Mouse (Mus musculus) lung, postnatal 0 days (tissue): ENCODE results near the gene Pum1. TPM values are rescaled to one million over a fixed set of nuclear protein-coding genes. Genes with fewer than 3 reads are reported as not detected.

Experiments used
- ATAC-seq: fragments of 200-750 bp; cut with Nextera tagmentation; 2 replicates; pipeline ENCODE4 v1.8.0; 2017; ENCODE audit warnings: moderate library complexity
- DNase-seq: peaks from one replicate; pipeline ENCODE4 v3.0.0-alpha.2; 2016; ENCODE audit warnings: low spot score
- H3K27ac ChIP-seq: fragments of 300-500 bp; sonication (generic); 2 replicates; pipeline ENCODE4 v1.5.1; 2014; ENCODE audit warnings: antibody characterized with exemption, mild to moderate bottlenecking, low read length, mixed read lengths
- H3K27me3 ChIP-seq: fragments of 300-500 bp; sonication (generic); replicated peaks from 2 replicates; pipeline ENCODE4 v1.6.1; 2014; ENCODE audit warnings: low read length, mixed read lengths; ENCODE audit not compliant: insufficient read depth
- H3K36me3 ChIP-seq: fragments of 300-500 bp; sonication (generic); 2 replicates; pipeline ENCODE4 v1.6.1; 2014; ENCODE audit warnings: low read length, mixed read lengths; ENCODE audit not compliant: insufficient read depth
- H3K4me1 ChIP-seq: fragments of 300-500 bp; sonication (generic); 2 replicates; pipeline ENCODE4 v1.6.1; 2014; ENCODE audit warnings: antibody characterized with exemption, low read depth, low read length, mixed read lengths; ENCODE audit not compliant: insufficient read depth
- H3K4me2 ChIP-seq: fragments of 300-500 bp; sonication (generic); replicated peaks from 2 replicates; pipeline ENCODE4 v1.6.1; 2014; ENCODE audit warnings: low read depth, mild to moderate bottlenecking, low read length, moderate library complexity, mixed read lengths
- H3K4me3 ChIP-seq: fragments of 300-500 bp; sonication (generic); 2 replicates; pipeline ENCODE4 v1.5.1; 2014; ENCODE audit warnings: low read depth, low read length
- H3K9ac ChIP-seq: fragments of 300-500 bp; sonication (generic); replicated peaks from 2 replicates; pipeline ENCODE4 v1.6.1; 2014; ENCODE audit warnings: low read depth, mild to moderate bottlenecking
- H3K9me3 ChIP-seq: fragments of 300-500 bp; sonication (generic); 2 replicates; pipeline ENCODE4 v1.6.1; 2016; ENCODE audit warnings: low read length, mixed read lengths
- CTCF ChIP-seq: IDR thresholded peaks from 2 replicates; pipeline ENCODE4 v1.5.1; 2016; ENCODE audit warnings: antibody characterized with exemption, mild to moderate bottlenecking
- EP300 ChIP-seq: IDR thresholded peaks from 2 replicates; pipeline ENCODE4 v1.6.1; 2016; ENCODE audit warnings: antibody characterized with exemption, mild to moderate bottlenecking, control low read depth
- WGBS: fragments of 180-500 bp; shearing (Covaris S2); extraction: QIAGEN DNeasy Blood & Tissue Kit; methylation state at CpG from one replicate; pipeline ENCODE4 v1.1.7; 2014; 5-methylcytosine and 5-hydroxymethylcytosine counted together
- polyA plus RNA-seq: library from polyadenylated mRNA; unstranded; fragments of >200 nt; fragmentation: Nextera tagmentation; extraction: Ambion mirVana; gene quantifications from 2 replicates; pipeline ENCODE4 v1.2.1, GENCODE M21; 2015

Pum1 gene
- polyA plus RNA-seq, 1 experiment from 2014 or later: 37.8 TPM

GRCm38 (mm10) chr4:130792376-130793179 lies 129.5 kb downstream of the Pum1 start, which contains the start of gene Sdc3:
Gene Sdc3 (plus strand): TSS chr4:130792537.
- Histone ChIP-seq H3K4me2 (peak within 1 kb of the TSS; percentile 97), H3K27ac (no peak within 1 kb of the TSS), H3K9ac (peak within 1 kb of the TSS; percentile 62), H3K36me3 (no peaks in the 10 kb centered on the region), H3K4me3 (peak within 1 kb of the TSS; percentile 69), H3K4me1 (peaks cover 10% of the 10 kb centered on the region; the same call in 1 of the 2 replicates), H3K9me3 (no peaks in the 10 kb centered on the region), H3K27me3 (0 out of 2 replicates have a peak, but pooled peaks cover 5% of the 10 kb centered on the region)
- peak; percentile 70 for ATAC-seq
- peak; percentile 55 for DNase-seq
- TF ChIP-seq CTCF: no peak
- 5% methylated on average over 40 of the region's 99 CpGs for WGBS

- H3K4me1 ChIP-seq: peaks cover 12% of the 10 kb centered on the region; the same call in 1 of the 2 replicates
- no peaks in the 10 kb centered on the region for H3K9me3 ChIP-seq
- no peak for ATAC-seq
- no peak for TF ChIP-seq EP300
- no peak for TF ChIP-seq CTCF
- no peak for DNase-seq
- 0 out of 2 replicates have a peak, but pooled peaks cover 5% of the 10 kb centered on the region for H3K27me3 ChIP-seq
- no peaks in the 10 kb centered on the region for H3K36me3 ChIP-seq
- peak overlapping the region; percentile 97 for H3K4me2 ChIP-seq
- H3K27ac ChIP-seq: no peak overlapping the region
- 28% methylated on average over 7 of the region's 7 CpGs for WGBS
- peak overlapping the region; percentile 69 for H3K4me3 ChIP-seq
- no peak overlapping the region for H3K9ac ChIP-seq
Measured at GRCm38 (mm10) chr4:130793180-130793501, 130.0 kb downstream of the Pum1 start.

- Histone ChIP-seq H3K9ac (no peak overlapping the region), H3K4me3 (no peak overlapping the region), H3K27ac (no peak overlapping the region), H3K36me3 (no peaks in the 10 kb centered on the region), H3K4me1 (peaks cover 15% of the 10 kb centered on the region; the same call in 1 of the 2 replicates), H3K4me2 (0 out of 2 replicates have a peak overlapping the region, but pooled peaks have one; percentile 3), H3K27me3 (0 out of 2 replicates have a peak, but pooled peaks cover 5% of the 10 kb centered on the region), H3K9me3 (no peaks in the 10 kb centered on the region)
- 35% methylated on average over 4 of the region's 4 CpGs for WGBS
- no peak for ATAC-seq
- no peak for DNase-seq
- TF ChIP-seq CTCF: no peak
- TF ChIP-seq EP300: no peak
Measured at GRCm38 (mm10) chr4:130794771-130795170, 131.7 kb downstream of the Pum1 start.

- H3K4me1 ChIP-seq: peaks cover 15% of the 10 kb centered on the region; the same call in 1 of the 2 replicates
- TF ChIP-seq CTCF: no peak
- TF ChIP-seq EP300: no peak
- no peaks in the 10 kb centered on the region for H3K36me3 ChIP-seq
- 0 out of 2 replicates have a peak, but pooled peaks cover 5% of the 10 kb centered on the region for H3K27me3 ChIP-seq
- no peaks in the 10 kb centered on the region for H3K9me3 ChIP-seq
- DNase-seq (no peak), ATAC-seq (no peak)
- no peak overlapping the region for H3K4me3 ChIP-seq
- 82% methylated on average over 6 of the region's 6 CpGs for WGBS
- H3K9ac ChIP-seq: no peak overlapping the region
- H3K4me2 ChIP-seq: no peak overlapping the region
- no peak overlapping the region for H3K27ac ChIP-seq
Measured at GRCm38 (mm10) chr4:130795970-130796369, 132.8 kb downstream of the Pum1 start.

GRCm38 (mm10) chr4:130797201-130798051 lies 134.3 kb downstream of the Pum1 start:
- H3K36me3 ChIP-seq: no peaks in the 10 kb centered on the region
- peak; percentile 44; the same call in 1 of the 2 replicates for ATAC-seq
- H3K27ac ChIP-seq: peak overlapping the region; percentile 20; the same call in 1 of the 2 replicates
- H3K4me1 ChIP-seq: peaks cover 15% of the 10 kb centered on the region; the same call in 1 of the 2 replicates
- WGBS: 17% methylated on average over 15 of the region's 15 CpGs
- TF ChIP-seq EP300 (no peak), CTCF (no peak)
- no peak overlapping the region for H3K4me3 ChIP-seq
- H3K27me3 ChIP-seq: 0 out of 2 replicates have a peak, but pooled peaks cover 5% of the 10 kb centered on the region
- H3K9ac ChIP-seq: no peak overlapping the region; the same call in 1 of the 2 replicates
- DNase-seq: peak; percentile 43
- H3K9me3 ChIP-seq: no peaks in the 10 kb centered on the region
- H3K4me2 ChIP-seq: peak overlapping the region; percentile 33; the same call in 1 of the 2 replicates

GRCm38 (mm10) chr4:130798416-130798815 lies 135.3 kb downstream of the Pum1 start:
- ATAC-seq (no peak), DNase-seq (no peak)
- H3K4me2 ChIP-seq: no peak overlapping the region
- no peak overlapping the region for H3K4me3 ChIP-seq
- 0 out of 2 replicates have a peak overlapping the region, but pooled peaks have one; percentile 20 for H3K27ac ChIP-seq
- no peaks in the 10 kb centered on the region for H3K36me3 ChIP-seq
- WGBS: 87% methylated on average over 1 of the region's 1 CpGs
- H3K4me1 ChIP-seq: peaks cover 11% of the 10 kb centered on the region; the same call in 1 of the 2 replicates
- H3K27me3 ChIP-seq: no peaks in the 10 kb centered on the region
- TF ChIP-seq CTCF: no peak
- TF ChIP-seq EP300: no peak
- no peaks in the 10 kb centered on the region for H3K9me3 ChIP-seq
- H3K9ac ChIP-seq: no peak overlapping the region
